Mouse (Mus musculus) hindbrain, embryonic 16.5 days (tissue): Measurements from ENCODE around the gene Ppia. TPM values are rescaled to one million over a fixed set of nuclear protein-coding genes. Genes with fewer than 3 reads are reported as not detected.
"Not testable (repeated sequence)": the region's sequence is repeated elsewhere in the genome, so short reads cannot be mapped to it uniquely, and the experiment has no call there.

Experiments used
- ATAC-seq: fragments of 200-750 bp; cut with Nextera tagmentation; 2 replicates; pipeline ENCODE4 v1.8.0; 2017; ENCODE audit warnings: moderate TSS enrichment, moderate library complexity
- H3K27ac ChIP-seq: fragments of 300-500 bp; sonication (generic); 2 replicates; pipeline ENCODE4 v1.5.1; 2014; ENCODE audit warnings: low read depth, mild to moderate bottlenecking, control low read depth, low read length, moderate library complexity
- H3K27me3 ChIP-seq: fragments of 300-500 bp; sonication (generic); replicated peaks from 2 replicates; pipeline ENCODE4 v1.6.1; 2014; ENCODE audit warnings: low read length; ENCODE audit not compliant: control insufficient read depth, insufficient read depth
- H3K36me3 ChIP-seq: fragments of 300-500 bp; sonication (generic); 2 replicates; pipeline ENCODE4 v1.6.1; 2014; ENCODE audit warnings: mild to moderate bottlenecking, low read length, moderate library complexity, mixed read lengths; ENCODE audit not compliant: control insufficient read depth, insufficient read depth
- H3K4me1 ChIP-seq: fragments of 300-500 bp; sonication (generic); 2 replicates; pipeline ENCODE4 v1.6.1; 2014; ENCODE audit warnings: low read depth, low read length; ENCODE audit not compliant: control insufficient read depth, insufficient read depth
- H3K4me2 ChIP-seq: fragments of 300-500 bp; sonication (generic); 2 replicates; pipeline ENCODE4 v1.6.1; 2014; ENCODE audit warnings: mild to moderate bottlenecking, low read length, control low read depth, moderate library complexity
- H3K4me3 ChIP-seq: fragments of 300-500 bp; sonication (generic); 2 replicates; pipeline ENCODE4 v1.5.1; 2014; ENCODE audit warnings: mild to moderate bottlenecking, low read length, control low read depth, moderate library complexity
- H3K9ac ChIP-seq: fragments of 300-500 bp; sonication (generic); 2 replicates; pipeline ENCODE4 v1.6.1; 2014; ENCODE audit warnings: low read depth, mild to moderate bottlenecking, control low read depth, low read length, moderate library complexity
- H3K9me3 ChIP-seq: fragments of 300-500 bp; sonication (generic); 2 replicates; pipeline ENCODE4 v1.6.1; 2014; ENCODE audit warnings: mild to moderate bottlenecking, low read length, moderate library complexity; ENCODE audit not compliant: control insufficient read depth
- WGBS: fragments of 180-500 bp; shearing (Covaris S2); extraction: QIAGEN DNeasy Blood & Tissue Kit; methylation state at CpG from one replicate; pipeline ENCODE4 v1.1.7; 2014; 5-methylcytosine and 5-hydroxymethylcytosine counted together
- polyA plus RNA-seq: library from polyadenylated mRNA; unstranded; fragments of >200 nt; fragmentation: Nextera tagmentation; extraction: Ambion mirVana; gene quantifications from 2 replicates; pipeline ENCODE4 v1.2.1, GENCODE M21; 2015

Gene Ppia
- polyA plus RNA-seq, result 4,094 and 4,423 TPM in 2 replicates

DNA sequence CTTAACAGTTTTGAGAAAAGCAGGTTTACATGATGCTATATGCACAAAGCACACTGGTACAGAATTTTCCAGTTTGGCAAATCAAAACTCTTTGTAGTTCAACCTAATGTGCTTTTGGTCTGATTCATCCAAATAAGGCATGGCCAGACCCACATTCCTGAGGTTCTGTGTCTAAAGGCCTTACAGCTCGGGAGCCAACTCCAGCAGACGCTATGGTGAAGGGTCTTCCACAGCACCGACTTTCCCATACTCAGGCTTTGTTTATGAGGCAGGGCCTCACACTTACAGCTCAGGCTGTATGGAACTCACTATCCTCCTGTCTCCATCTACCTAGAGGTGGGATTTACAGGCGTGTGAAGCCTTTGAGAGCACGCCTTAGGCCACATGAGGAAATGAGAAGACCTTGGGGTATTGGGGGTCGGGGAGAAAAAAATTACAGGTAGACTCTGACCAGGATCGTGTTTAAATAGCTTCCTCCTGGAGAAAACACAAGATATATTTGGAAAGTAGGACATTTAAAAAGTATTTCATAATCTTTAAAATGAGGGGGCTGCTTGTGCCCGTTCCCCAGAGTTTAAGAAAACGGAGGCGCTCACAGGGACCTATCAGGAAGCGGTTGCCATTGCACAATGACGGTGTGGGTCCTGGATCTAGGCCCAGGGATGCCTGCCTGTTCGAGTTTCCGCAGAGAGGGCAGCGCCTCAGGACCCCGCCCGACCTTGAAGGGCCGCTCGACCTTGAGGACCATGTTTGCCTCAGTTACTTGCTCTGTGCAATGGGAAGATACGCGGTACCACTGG, at the start of gene Ppia:
Gene Ppia (plus strand): TSS at position 693 of the 800 bp plus-strand sequence.
- Histone ChIP-seq H3K4me3 (peak within 1 kb of the TSS; percentile 98), H3K36me3 (peaks cover 11% of the 10 kb centered on the region), H3K27ac (peak within 1 kb of the TSS; percentile 98), H3K9me3 (no peaks in the 10 kb centered on the region), H3K27me3 (no peaks in the 10 kb centered on the region), H3K4me2 (peak within 1 kb of the TSS; percentile 90), H3K9ac (peak within 1 kb of the TSS; percentile 93), H3K4me1 (peaks cover 24% of the 10 kb centered on the region)
- ATAC-seq, result peak; percentile 64
- 12% methylated on average over 21 of the region's 21 CpGs for WGBS

DNA sequence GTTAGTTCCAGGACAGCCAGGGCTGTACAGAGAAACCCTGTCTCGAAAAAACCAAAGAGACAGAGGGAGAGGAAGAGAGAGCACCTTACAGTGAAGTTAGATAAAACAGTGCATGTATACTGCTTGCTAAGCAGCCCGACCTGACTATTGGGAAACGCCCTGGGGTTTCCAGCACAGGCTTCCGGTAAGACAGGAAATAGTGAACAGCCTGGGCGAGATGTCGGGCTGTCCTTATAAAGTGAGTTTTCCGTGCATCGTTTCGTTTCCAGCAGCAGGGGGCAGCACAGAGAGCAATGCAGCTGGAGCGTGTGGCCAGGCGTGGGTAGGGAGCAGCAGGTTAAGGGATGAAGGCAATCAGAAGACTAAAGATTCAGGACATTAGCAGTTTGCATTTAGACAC, 49.4 kb upstream of the Ppia start:
- ATAC-seq, result 0 out of 2 replicates have a peak, but pooled peaks have one; percentile 56

DNA sequence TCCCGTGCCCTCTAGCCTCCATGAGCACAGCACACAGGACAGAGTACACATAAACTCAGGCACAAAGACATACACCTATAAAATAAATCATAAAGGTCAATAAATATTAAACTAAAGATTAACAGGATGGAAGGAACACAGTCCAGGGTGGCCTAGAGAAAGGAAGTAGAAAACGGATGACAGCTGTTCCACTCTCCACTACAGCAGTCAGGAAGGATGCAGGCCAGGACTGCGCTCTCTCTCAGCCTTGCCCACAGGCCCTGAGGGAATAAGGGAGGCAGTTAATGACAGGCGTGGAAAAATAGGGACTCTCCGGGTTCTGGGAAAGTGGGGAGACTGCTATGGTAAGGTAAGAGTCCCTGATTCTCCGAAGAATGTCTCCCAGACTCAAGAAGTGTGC, 48.8 kb upstream of the Ppia start:
- H3K9me3 ChIP-seq, result no peaks in the 10 kb centered on the region
- H3K4me3 ChIP-seq, result no peak overlapping the region
- no peak overlapping the region for H3K27ac ChIP-seq
- no peak overlapping the region for H3K4me2 ChIP-seq
- WGBS, result 77% methylated on average over 6 of the region's 6 CpGs
- no peaks in the 10 kb centered on the region for H3K36me3 ChIP-seq
- no peak for ATAC-seq
- no peak overlapping the region for H3K9ac ChIP-seq
- no peaks in the 10 kb centered on the region for H3K4me1 ChIP-seq
- no peaks in the 10 kb centered on the region for H3K27me3 ChIP-seq

More for the DNA sequence above, 49.4 kb upstream of the Ppia start:
- Histone ChIP-seq H3K9me3 (no peaks in the 10 kb centered on the region), H3K27me3 (no peaks in the 10 kb centered on the region), H3K27ac (no peak overlapping the region), H3K4me3 (no peak overlapping the region), H3K36me3 (no peaks in the 10 kb centered on the region), H3K4me1 (no peaks in the 10 kb centered on the region), H3K9ac (no peak overlapping the region), H3K4me2 (no peak overlapping the region)
- 24% methylated on average over 11 of the region's 11 CpGs for WGBS

DNA sequence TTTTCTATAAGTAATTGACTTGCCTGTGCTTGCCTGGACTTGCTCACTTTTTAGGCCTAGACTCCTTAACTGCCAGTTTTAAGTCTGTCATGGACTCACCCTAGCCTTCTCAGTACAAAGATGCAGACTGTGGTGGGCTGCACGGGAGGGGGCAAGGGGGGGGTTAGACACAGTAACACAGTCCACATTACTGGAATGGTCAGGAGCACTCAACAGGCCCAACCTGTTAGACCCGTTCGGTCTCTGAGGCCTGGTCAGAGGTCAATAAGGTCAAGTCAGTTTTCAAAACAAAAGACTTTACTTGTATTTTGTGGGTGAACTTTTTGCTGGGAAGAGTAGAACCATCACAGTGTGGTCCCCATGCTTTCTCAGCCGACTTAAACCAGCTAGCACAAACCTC, 48.1 kb upstream of the Ppia start:
- ATAC-seq, result no peak
- WGBS, result 80% methylated on average over 4 of the region's 4 CpGs
- H3K27me3 ChIP-seq, result no peaks in the 10 kb centered on the region

DNA sequence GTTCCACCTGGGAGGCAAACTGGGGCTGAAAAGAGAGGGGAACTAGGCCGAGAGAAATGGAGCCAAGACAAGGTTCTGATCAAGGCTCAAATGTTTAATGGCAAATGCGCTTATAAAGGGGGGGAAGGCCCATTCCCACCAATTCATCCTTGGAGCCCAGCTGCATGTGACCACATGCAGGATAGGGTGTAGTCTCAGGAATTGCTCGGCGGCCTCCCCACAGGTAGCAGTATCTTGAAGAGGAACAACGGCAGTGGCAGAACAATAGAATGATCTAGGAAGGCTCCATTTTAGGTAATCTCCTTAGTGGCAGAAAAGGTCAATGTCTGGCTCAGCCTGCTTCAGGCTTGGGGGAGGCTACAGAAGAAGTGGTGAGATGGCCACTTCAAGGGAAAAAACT, 47.3 kb upstream of the Ppia start:
- H3K9ac ChIP-seq, H3K27ac ChIP-seq, H3K4me3 ChIP-seq, H3K9me3 ChIP-seq, H3K4me2 ChIP-seq, H3K4me1 ChIP-seq, H3K36me3 ChIP-seq, H3K27me3 ChIP-seq, ATAC-seq: not testable (repeated sequence)
- 91% methylated on average over 5 of the region's 5 CpGs for WGBS

More for the DNA sequence above, 48.1 kb upstream of the Ppia start:
- no peak overlapping the region for H3K9ac ChIP-seq
- H3K36me3 ChIP-seq, result no peaks in the 10 kb centered on the region
- no peaks in the 10 kb centered on the region for H3K4me1 ChIP-seq
- H3K27ac ChIP-seq, result no peak overlapping the region
- H3K9me3 ChIP-seq, result no peaks in the 10 kb centered on the region
- no peak overlapping the region for H3K4me3 ChIP-seq
- H3K4me2 ChIP-seq, result no peak overlapping the region

DNA sequence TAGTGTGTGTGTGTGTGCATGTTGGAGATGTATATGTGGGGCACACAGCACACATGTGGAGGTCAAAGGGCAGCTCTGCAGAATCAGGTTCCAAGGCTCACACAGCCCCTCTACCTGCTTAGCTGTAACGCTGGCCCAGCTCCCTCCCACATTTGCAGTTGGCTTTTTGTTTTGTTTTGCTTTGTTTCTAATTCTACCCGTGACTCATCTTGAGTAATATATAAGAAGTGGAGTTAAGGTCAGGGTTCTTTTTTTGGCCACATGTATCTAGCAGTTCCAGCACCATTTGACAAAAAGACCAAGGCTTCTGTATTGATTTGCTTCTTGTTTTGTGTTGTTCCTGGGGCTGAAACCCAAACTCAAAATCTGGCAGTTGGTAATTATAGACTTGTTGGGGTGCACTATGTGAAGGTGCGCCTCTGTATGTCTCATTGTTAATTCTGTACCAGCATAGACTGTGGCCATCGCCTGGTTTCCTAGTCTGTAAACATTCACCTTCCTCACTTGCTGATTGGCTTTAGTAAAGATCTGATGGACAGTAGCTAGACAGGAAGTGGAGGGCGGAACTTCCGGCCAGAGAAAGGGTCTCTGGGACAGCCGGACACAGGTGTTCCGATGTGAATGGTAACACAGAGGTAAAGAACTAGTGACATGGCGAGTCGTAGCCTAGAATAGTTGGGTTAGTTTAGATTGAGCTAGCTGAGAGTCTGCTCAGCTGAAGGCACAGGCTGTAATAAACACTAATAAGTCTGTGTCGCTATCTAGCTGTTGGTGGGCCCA, 43.7 kb upstream of the Ppia start:
- H3K4me2 ChIP-seq, result no peak overlapping the region

DNA sequence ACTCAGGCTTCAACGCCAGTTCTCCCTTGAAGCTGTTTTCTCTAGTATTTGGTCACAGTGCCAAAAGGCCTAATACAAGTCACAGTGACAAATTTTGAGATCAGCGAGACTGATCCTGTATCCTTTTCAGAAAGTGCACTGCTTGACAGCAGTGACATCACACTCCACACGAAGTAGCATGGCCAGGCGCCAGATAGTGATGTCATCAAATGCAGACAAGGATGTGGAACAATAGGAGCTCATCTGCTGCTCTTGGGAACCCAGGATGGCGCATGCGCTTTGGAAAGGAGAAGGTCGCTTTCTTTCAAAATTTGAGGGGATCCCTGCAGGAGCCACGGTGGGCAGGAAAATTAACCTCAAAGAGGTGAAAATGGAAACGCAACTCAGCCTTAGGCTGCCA, 42.5 kb upstream of the Ppia start:
- ATAC-seq, result no peak
- Histone ChIP-seq H3K4me2 (no peak overlapping the region), H3K27me3 (no peaks in the 10 kb centered on the region), H3K4me1 (no peaks in the 10 kb centered on the region), H3K9me3 (no peaks in the 10 kb centered on the region), H3K27ac (no peak overlapping the region), H3K4me3 (no peak overlapping the region), H3K9ac (no peak overlapping the region), H3K36me3 (no peaks in the 10 kb centered on the region)
- 86% methylated on average over 9 of the region's 9 CpGs for WGBS

More for the DNA sequence above, 43.7 kb upstream of the Ppia start:
- Histone ChIP-seq H3K36me3 (no peaks in the 10 kb centered on the region), H3K27me3 (no peaks in the 10 kb centered on the region), H3K4me1 (no peaks in the 10 kb centered on the region), H3K4me3 (no peak overlapping the region), H3K27ac (no peak overlapping the region), H3K9me3 (no peaks in the 10 kb centered on the region), H3K9ac (no peak overlapping the region)
- no peak for ATAC-seq
- 94% methylated on average over 11 of the region's 11 CpGs for WGBS

DNA sequence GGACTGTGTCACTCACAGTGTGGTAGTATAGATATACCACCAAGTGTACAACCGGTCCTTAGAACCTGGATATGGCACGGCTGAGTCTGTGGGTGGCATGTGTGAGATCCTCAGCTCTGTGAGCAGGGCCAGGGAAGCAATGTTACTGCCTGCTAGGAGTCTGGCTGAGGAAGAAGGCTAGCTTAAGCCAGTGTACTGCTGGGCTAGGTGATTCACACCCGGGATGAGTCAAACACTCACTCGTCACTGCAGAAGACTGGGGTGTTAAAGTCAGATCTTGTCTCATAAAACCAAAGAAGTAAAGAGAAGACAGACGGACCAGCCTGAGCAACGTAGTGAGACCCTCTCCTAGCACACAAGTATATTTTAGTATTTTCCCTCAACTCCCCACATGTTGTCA, 34.3 kb upstream of the Ppia start:
- no peaks in the 10 kb centered on the region for H3K9me3 ChIP-seq
- H3K9ac ChIP-seq, result no peak overlapping the region
- H3K36me3 ChIP-seq, result no peaks in the 10 kb centered on the region
- no peak overlapping the region for H3K4me3 ChIP-seq
- ATAC-seq, result no peak
- no peak overlapping the region for H3K4me2 ChIP-seq
- H3K27ac ChIP-seq, result no peak overlapping the region
- WGBS, result 87% methylated on average over 6 of the region's 6 CpGs
- H3K27me3 ChIP-seq, result no peaks in the 10 kb centered on the region
- no peaks in the 10 kb centered on the region for H3K4me1 ChIP-seq

DNA sequence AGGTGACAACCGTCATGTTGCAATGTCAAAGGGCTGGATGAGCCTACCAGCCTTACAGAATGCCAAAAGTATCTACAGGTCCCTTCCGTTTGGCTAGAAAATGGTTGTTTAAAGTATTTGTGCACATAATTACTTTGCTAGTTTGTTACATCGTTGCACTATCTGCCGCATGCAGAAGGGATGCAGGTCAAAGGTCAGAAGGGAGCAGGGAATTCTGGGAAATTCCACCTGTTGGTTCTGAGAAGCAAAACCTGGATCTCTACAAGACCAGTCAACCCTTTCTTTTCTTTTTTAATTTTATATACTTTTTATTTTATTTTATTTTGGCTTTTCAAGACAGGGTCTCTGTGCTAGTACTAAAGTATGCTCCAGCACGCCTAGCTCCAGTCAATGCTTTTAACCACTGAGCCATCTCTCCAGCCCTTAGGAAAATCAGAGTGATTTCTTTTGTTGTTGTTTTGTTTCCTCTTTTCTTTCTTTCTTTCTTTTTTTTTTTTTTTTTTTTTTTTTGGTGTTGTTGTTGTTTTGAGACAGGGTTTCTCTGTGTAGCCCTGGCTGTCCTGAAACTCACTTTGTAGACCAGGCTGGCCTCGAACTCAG, 27.0 kb upstream of the Ppia start:
- Histone ChIP-seq H3K27ac (peak overlapping the region; percentile 95), H3K4me3 (peak overlapping the region; percentile 91), H3K9me3 (no peaks in the 10 kb centered on the region), H3K4me2 (peak overlapping the region; percentile 48), H3K9ac (no peak overlapping the region), H3K27me3 (no peaks in the 10 kb centered on the region), H3K36me3 (peaks cover 10% of the 10 kb centered on the region), H3K4me1 (peaks cover 16% of the 10 kb centered on the region)
- WGBS, result 87% methylated on average over 6 of the region's 6 CpGs
- ATAC-seq, result no peak
